Mouse (Mus musculus) embryonic facial prominence, embryonic 12.5 days (tissue): Measurements from ENCODE around the gene Rin3. TPM values are rescaled to one million over a fixed set of nuclear protein-coding genes. Genes with fewer than 3 reads are reported as not detected.

ENCODE experiments used
- ATAC-seq: fragments of 200-750 bp; cut with Nextera tagmentation; 2 replicates; pipeline ENCODE4 v1.8.0; 2017; ENCODE audit not compliant: insufficient number of reproducible peaks, insufficient read depth, low FRiP score, low TSS enrichment
- H3K27ac ChIP-seq: fragments of 300-500 bp; sonication (generic); 2 replicates; pipeline ENCODE4 v1.5.1; 2016; ENCODE audit warnings: mild to moderate bottlenecking
- H3K27me3 ChIP-seq: fragments of 300-500 bp; sonication (generic); 2 replicates; pipeline ENCODE4 v1.6.1; 2016; ENCODE audit warnings: mild to moderate bottlenecking, moderate library complexity
- H3K36me3 ChIP-seq: fragments of 300-500 bp; sonication (generic); 2 replicates; pipeline ENCODE4 v1.6.1; 2016; ENCODE audit warnings: mild to moderate bottlenecking
- H3K4me1 ChIP-seq: fragments of 300-500 bp; sonication (generic); 2 replicates; pipeline ENCODE4 v1.6.1; 2016
- H3K4me2 ChIP-seq: fragments of 300-500 bp; sonication (generic); replicated peaks from 2 replicates; pipeline ENCODE4 v1.6.1; 2016; ENCODE audit warnings: mild to moderate bottlenecking, moderate library complexity
- H3K4me3 ChIP-seq: fragments of 300-500 bp; sonication (generic); 2 replicates; pipeline ENCODE4 v1.5.1; 2016; ENCODE audit warnings: mild to moderate bottlenecking
- H3K9ac ChIP-seq: fragments of 300-500 bp; sonication (generic); 2 replicates; pipeline ENCODE4 v1.6.1; 2016; ENCODE audit warnings: mild to moderate bottlenecking, moderate library complexity
- H3K9me3 ChIP-seq: fragments of 300-500 bp; sonication (generic); 2 replicates; pipeline ENCODE4 v1.6.1; 2016; ENCODE audit warnings: mild to moderate bottlenecking, moderate library complexity
- WGBS: fragments of 180-500 bp; shearing (Covaris S2); methylation state at CpG from one replicate; pipeline ENCODE4 v1.1.7; 2016; 5-methylcytosine and 5-hydroxymethylcytosine counted together
- polyA plus RNA-seq: library from polyadenylated mRNA; unstranded; fragments of >200 nt; fragmentation: Nextera tagmentation; extraction: Ambion mirVana; gene quantifications from 2 replicates; pipeline ENCODE4 v1.2.1, GENCODE M21; 2016

The Rin3 gene
- polyA plus RNA-seq, 1 experiment from 2014 or later = 5.5 TPM

DNA sequence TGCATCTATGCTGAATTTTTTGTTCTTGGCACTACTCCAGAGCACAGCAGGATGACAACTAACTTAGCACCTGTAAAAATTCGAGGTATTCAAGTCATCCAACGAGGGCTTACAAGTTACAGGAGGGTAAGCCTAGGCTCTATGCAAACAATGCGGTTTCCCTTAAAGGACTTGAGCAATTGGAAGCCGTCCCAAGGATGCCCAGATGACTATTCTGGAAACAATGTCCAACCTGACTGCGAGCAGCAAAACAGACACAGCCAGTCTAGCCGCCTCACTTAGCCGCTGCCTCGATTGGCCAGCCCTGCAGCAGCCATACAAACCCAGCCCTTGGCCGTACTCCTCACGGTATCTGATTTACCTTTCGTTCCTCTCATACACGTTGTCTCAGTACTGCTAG is 149.4 kb downstream of the Rin3 start:
- Histone ChIP-seq H3K9ac (no peak overlapping the region), H3K4me1 (0 out of 2 replicates have a peak, but pooled peaks cover 7% of the 10 kb centered on the region), H3K4me3 (no peak overlapping the region), H3K27me3 (no peaks in the 10 kb centered on the region), H3K4me2 (no peak overlapping the region), H3K9me3 (no peaks in the 10 kb centered on the region), H3K36me3 (no peaks in the 10 kb centered on the region), H3K27ac (no peak overlapping the region)
- 81% methylated on average over 12 of the region's 12 CpGs for WGBS
- ATAC-seq = no peak

DNA sequence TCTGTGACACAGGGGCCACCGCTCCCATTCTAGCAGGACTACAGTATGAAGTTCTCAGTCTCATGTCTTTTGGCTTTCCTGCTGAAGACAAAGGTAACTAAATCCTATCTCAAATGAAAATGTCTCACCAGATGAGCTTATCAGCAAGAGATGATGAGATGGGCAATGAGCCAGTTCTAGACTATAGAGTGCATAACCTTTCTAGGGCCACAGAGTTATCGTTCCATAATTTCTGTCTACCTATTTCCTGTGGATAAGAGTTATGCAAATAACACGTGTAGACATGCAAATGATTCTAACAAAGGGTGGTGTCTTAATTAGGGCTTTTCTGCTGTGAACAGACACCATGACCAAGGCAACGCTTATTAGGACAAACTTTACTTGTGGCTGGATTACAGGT is 151.3 kb downstream of the Rin3 start:
- Histone ChIP-seq H3K4me2 (no peak overlapping the region), H3K27me3 (no peaks in the 10 kb centered on the region), H3K9me3 (no peaks in the 10 kb centered on the region), H3K4me3 (no peak overlapping the region), H3K9ac (no peak overlapping the region), H3K27ac (no peak overlapping the region), H3K36me3 (no peaks in the 10 kb centered on the region), H3K4me1 (peaks cover 16% of the 10 kb centered on the region)
- ATAC-seq = no peak
- 89% methylated on average over 4 of the region's 4 CpGs for WGBS

DNA sequence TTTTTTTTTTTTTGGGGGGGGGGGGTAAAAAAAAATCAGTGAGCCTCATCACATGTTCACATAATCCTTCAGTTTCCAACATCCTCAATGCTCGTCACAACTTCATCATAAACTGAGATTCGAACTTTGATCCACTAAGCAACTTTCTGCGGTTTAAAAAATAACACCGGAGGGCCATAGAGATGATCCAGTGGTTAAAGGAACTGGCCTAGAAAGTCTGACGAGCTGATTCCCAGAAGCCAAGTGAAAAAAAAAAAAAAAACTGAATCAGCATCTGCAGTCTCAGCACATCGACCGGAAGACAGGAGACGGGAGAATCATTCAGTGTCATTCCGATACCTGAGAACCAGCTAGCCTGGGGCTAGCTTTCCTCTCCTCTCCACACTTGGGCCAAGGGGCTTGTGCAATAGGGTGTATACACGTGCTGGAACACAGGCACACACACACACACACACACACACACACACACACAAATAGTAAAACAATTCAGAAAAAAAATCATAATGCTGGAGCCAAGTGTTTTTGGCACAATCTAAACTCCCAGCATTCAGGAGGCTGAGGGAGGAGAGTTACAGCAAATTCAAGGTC is 154.2 kb downstream of the Rin3 start:
- Histone ChIP-seq H3K4me1 (peaks cover 13% of the 10 kb centered on the region), H3K27me3 (no peaks in the 10 kb centered on the region), H3K9ac (no peak overlapping the region), H3K27ac (no peak overlapping the region), H3K9me3 (no peaks in the 10 kb centered on the region), H3K36me3 (no peaks in the 10 kb centered on the region), H3K4me3 (no peak overlapping the region), H3K4me2 (no peak overlapping the region)
- no peak for ATAC-seq
- WGBS = 58% methylated on average over 10 of the region's 10 CpGs

DNA sequence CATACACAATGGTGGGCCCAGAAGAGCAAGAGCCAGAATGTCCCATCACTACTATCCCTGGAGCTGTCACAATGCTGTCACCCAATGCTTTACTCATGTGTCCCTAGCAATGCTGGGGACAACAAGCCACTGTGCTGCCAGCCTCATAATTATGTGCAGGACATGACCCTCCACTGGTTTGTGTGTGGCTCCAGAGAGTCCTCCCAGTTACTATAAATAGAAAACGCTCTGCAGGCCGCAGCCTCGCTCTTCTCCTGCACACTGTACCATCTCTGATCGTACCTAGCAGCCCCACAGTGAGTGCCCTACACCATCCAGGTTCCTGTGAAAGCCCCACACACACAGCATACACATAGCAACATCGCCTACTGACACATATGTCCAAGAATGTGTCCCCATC is 155.1 kb downstream of the Rin3 start:
- Histone ChIP-seq H3K4me3 (no peak overlapping the region), H3K4me2 (peak overlapping the region; percentile 65; the same call in 1 of the 2 replicates), H3K36me3 (no peaks in the 10 kb centered on the region), H3K27ac (no peak overlapping the region), H3K27me3 (no peaks in the 10 kb centered on the region), H3K4me1 (peaks cover 9% of the 10 kb centered on the region), H3K9ac (no peak overlapping the region), H3K9me3 (no peaks in the 10 kb centered on the region)
- WGBS = 58% methylated on average over 5 of the region's 5 CpGs
- no peak for ATAC-seq

DNA sequence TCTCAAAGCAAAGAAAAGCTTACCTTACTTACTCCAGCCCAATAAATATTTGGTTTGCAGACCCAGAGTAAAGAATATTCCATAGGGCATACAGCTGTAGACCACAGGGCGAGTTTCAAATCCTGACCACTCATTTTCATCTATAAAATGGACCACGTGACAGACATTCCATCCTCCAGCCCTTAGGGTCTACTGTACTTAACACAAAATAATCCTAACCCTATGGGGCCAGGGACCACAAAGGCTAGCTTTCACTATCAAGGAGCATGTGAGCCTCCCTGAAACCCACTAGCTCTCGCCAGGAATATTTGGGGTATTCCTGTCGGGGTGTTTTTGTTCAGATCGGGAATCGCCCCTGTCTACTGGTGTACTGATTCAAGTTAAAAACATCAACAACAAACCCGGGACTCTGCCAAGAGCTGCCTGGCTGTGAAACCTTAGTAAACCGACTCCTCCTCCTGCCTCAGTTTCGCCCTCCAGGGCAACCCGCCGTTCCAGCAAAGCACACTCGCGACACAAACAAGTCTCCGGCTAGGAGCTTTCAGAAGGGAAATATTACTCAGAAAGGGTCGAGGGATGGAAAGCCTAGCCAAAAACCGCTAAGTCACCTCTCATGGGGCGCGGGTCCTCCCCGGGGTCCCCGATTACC is 156.3 kb downstream of the Rin3 start:
- 3% methylated on average over 20 of the region's 20 CpGs for WGBS
- 0 out of 2 replicates have a peak, but pooled peaks have one; percentile 38 for ATAC-seq
- Histone ChIP-seq H3K9ac (peak overlapping the region; percentile 70), H3K27ac (no peak overlapping the region; the same call in 1 of the 2 replicates), H3K4me3 (peak overlapping the region; percentile 61), H3K27me3 (no peaks in the 10 kb centered on the region), H3K9me3 (no peaks in the 10 kb centered on the region), H3K4me1 (peaks cover 9% of the 10 kb centered on the region), H3K36me3 (no peaks in the 10 kb centered on the region), H3K4me2 (peak overlapping the region; percentile 65)

DNA sequence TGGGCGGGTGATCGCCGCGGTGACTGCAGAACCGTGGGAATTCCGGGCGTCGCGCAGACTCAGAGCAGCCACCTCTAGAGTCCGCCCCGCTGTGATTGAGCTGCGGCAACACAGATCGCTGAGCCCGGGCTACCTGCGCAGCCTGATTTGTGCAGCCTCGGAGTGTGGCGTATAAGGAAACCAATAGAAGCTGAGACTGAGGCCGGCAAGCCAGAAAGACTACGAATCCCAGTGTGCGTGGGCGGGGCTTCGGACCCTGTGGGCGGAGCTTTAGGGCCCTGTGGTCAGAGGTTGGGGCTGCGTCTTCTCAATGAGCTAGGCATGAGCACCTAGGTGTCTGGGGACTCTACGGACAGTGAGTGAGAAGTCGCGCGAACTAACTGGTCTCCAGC is 156.8 kb downstream of the Rin3 start, which contains the start of gene Lgmn:
Gene Lgmn (minus strand): TSS at position 182 of the 392 bp plus-strand sequence.
- no peaks in the 10 kb centered on the region for H3K36me3 ChIP-seq
- under 1% methylated on average over 28 of the region's 28 CpGs for WGBS
- no peaks in the 10 kb centered on the region for H3K27me3 ChIP-seq
- H3K27ac ChIP-seq = no peak within 1 kb of the TSS; the same call in 1 of the 2 replicates
- H3K9me3 ChIP-seq = no peaks in the 10 kb centered on the region
- H3K4me1 ChIP-seq = peaks cover 9% of the 10 kb centered on the region
- H3K4me3 ChIP-seq = peak within 1 kb of the TSS; percentile 61
- peak within 1 kb of the TSS; percentile 70 for H3K9ac ChIP-seq
- H3K4me2 ChIP-seq = peak within 1 kb of the TSS; percentile 65
- peak; percentile 100 for ATAC-seq

Other genes with a start within 250 kb of the Rin3 start
- 0.52 and 0.75 TPM in 2 replicates for gene Slc24a4, start 154.3 kb upstream of the Rin3 start, polyA plus RNA-seq
- 63.0 and 70.6 TPM in 2 replicates for gene Lgmn, start 156.8 kb downstream of the Rin3 start, polyA plus RNA-seq
- 35.9 and 41.2 TPM in 2 replicates for gene Golga5, start 186.1 kb downstream of the Rin3 start, polyA plus RNA-seq